Mouse (Mus musculus) left cerebral cortex, adult 11 months (tissue): ENCODE measurements around the gene Ttpal.
"Not testable (repeated sequence)": the region's sequence is repeated elsewhere in the genome, so short reads cannot be mapped to it uniquely, and the experiment has no call there.

ENCODE experiments used
- DNase-seq: peaks from one replicate; pipeline ENCODE4 v3.0.0; 2022; ENCODE audit warnings: low spot score

Gene Ttpal

DNA sequence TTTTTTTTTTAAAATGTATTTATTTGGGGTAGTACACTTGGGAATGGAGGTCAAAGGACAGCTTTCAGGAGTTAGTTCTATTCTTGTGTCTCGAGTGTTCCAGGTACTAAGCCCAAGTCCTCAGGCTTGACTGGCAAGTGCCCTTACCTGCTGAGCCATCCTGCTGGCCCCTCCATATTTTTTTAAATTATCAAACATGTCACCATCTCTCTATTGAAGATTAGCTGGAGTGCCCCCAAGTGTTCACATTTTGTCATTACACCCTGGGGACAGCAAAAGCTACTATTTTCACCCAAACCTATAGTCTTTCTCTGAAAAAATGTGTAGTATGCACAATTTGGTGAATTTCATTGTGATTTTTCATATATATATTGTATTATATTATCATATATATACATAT lies 10.0 kb upstream of the Ttpal start:
- no peak for DNase-seq

DNA sequence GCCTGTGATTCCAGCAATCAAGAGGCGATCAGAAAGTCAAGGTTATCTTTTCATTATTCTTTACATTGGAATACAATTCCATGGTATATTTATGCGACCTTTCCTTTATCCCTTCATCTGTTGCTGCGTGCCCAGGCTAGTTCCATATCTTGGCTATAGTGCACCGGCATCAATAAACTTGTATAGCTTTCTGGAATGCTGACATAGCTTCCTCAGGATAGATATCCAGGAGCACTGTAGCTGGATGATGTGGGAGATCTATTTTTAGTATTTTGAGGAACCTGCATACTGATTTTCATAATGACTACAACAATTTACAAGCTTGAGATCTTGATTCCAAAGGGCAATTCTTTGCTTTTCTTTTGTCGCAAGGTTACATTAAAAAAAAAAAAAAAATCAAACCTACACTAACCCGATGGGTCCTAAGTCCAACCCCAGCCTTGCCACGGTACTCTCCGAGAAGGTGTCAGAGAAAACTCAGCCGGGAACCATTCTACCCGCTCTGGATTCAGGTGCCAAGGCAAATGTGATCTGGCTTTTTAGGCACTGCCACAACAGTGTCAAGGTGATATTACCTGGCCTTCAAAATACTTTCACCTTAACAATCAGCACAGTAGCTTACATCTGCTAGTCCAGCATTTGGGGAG lies 8.4 kb upstream of the Ttpal start:
- DNase-seq = no peak

DNA sequence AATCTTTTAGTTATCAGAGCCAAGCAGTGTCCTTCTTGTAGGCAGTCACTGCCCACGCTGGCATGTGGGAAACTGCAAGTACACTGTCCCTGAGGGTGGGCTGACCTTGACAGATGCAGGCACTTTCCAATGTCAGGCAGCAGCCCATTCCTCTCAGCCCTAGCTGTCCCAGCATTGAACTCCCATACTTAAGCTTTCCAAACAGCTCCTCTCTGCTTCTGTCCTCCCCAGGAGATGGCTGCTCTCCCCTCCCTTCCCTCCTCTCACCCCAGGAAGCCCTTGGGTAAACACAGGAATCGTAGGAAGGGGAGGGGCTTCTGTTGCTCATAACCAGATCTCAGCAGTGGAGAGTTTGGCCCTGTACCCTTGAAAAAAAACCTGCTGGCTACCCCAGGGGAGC lies 7.0 kb upstream of the Ttpal start:
- DNase-seq = no peak

DNA sequence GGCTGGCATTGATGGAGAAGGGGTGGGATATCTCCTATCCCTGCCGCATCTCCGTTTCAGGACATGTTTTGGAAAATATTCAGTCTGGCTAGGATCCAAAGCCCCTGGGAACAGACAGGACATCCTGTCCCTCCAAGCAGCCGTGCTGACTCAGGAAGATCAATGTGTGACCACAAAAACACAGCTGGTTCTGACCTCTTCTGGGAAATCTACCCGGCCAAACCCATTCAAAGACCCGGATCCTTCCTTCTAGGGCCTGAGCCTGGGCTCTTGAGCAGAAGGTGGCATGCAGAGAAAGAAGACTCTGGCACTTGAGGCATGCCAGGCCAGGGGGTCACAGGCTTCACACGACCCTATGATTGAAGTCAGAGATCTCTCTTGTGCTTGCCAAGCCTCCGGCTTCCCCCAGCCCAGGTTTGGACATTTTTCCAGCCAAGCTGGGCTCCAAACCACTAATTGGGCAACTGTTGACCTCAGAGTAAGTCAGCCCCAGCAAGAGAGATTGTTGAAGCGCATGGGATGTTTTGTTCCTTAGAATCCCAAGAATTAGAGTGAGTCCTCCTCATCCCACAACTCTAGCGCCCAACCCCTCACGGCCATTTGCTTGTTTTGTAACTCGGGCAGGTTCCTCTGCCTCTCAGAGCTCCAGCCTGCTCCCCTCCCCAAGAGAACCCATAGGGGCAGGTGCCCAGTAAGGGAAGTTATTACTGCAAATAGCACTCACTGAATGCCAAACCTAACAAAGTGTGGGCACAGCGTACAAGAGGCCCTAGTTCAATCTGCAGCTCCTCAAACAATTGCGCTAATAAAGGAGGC lies 5.8 kb upstream of the Ttpal start:
- DNase-seq = no peak

DNA sequence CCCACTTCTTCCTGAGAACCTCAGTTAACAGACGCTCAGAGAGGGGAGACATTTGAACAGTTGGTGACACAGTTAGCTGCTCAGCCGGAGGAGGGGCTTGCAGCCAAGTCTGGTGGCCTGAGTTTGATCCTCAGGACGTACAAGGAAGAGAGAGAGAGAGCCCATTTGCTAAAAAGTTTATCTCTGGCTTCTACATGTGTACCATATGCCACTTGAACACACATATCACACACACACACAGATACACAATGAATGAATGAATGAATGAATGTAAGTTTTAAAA lies 5.3 kb upstream of the Ttpal start:
- DNase-seq = no peak

DNA sequence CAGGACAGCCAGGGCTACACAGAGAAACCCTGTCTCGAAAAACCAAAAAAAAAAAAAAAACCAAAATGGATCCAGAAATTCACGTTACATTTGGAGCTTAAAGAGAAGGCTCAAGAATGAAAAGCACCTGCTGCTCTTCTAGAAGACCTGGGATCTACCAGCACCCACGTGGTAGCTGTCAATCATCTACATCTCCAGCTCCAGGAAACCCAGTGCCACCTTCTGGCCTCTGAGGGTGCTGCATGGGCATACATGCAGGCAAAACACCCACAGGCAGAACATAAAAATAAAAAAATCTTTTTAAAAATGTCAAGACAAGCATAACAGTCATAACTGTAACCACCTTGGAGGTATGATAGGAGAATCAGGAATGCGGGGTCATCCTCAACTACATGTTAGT lies 4.5 kb upstream of the Ttpal start:
- no peak for DNase-seq

DNA sequence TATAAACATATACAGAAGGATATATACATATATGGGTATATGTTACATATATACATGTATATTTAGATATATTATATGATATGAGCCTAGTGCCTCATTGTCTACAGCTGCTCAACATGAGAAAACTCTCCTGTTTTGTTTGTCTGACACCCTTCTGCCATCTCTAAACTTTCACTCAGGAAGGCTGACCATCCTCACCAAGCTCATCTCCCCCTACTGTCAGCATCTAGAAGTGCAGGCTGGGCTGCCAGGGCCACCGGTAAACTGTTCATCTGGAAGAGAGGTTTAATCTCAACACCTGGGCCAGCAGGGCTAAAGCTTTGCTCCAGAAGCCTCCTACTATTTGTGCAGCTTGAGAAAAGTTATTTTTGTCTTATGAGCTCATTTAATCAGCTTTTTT lies 2.9 kb upstream of the Ttpal start:
- no peak for DNase-seq

DNA sequence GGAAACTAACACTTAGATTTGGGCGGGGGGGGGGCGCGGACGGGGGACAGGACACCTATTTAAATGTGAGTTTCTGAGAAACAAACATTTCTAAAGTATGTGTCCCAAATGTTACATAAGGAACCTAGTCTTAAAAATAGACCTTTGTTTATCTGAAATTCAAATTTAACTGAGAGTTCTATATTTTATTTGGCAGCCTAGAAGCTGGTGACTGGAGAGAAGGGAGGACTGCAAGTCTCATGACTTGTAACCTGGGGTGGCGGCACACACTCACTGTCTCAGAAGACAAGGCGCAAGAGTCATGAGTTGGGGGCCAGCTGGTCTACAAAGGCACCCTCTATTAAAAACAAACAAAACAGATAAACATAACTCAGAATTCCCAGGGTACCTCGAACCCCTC lies 1.0 kb upstream of the Ttpal start:
- DNase-seq = no peak

DNA sequence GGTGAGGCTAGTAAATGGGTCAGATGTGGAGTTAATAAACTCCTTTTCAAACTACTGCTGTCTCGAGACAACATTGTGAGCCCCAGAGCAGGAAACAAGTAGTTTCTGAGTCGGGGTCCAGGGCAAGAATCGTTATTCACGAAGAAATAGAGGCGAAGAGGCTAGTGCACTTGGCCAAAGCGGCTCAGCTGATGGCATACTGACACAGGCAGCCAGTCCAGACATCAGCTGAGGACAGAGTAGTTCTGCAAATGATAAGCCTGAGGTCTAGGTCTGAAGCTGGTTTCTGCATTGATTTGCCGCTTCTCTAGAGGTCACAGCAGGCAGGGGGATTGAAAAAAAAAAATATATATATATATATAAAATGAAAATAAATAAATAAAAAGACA lies 408 bp upstream of the Ttpal start:
- DNase-seq = no peak

DNA sequence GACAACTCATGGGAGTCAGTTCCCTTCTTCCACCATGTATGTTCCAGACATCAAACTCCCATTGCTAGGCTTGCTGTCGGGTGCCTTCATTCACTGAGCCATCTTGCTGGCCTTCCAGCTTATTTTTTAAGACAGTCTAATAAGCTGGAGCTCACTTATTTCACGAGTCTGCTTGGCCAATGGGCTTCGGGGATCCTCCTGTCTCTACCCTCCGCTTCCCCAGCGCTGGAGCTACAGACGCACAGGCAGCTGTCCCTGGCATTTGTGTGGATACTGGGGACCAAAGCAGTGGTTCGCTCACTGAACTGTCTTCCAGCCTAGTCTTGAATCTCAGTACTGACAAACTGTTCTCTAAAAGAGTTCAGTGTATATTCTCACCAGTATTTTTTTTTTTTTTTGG lies 4.0 kb downstream of the Ttpal start:
- no peak for DNase-seq

DNA sequence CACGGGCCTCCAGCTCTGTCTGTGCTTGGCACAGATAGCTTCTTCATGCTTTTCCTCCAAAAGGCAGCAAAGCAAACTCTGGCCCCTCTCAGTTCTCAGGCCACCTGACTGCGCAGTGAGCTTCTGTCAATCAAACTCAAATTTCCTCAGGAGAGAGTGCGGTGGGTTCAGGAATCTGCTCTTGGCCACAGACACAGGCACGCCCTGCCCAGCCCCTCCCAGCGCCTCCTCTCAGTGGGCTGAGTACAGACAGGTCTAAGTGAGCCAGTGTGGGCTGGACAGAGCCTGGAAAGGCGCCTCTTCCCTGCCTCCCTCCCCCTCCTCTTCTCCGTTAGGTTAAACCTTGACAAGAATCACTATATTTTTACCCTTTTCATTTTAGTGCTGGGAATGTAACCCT lies 5.9 kb downstream of the Ttpal start:
- no peak for DNase-seq

DNA sequence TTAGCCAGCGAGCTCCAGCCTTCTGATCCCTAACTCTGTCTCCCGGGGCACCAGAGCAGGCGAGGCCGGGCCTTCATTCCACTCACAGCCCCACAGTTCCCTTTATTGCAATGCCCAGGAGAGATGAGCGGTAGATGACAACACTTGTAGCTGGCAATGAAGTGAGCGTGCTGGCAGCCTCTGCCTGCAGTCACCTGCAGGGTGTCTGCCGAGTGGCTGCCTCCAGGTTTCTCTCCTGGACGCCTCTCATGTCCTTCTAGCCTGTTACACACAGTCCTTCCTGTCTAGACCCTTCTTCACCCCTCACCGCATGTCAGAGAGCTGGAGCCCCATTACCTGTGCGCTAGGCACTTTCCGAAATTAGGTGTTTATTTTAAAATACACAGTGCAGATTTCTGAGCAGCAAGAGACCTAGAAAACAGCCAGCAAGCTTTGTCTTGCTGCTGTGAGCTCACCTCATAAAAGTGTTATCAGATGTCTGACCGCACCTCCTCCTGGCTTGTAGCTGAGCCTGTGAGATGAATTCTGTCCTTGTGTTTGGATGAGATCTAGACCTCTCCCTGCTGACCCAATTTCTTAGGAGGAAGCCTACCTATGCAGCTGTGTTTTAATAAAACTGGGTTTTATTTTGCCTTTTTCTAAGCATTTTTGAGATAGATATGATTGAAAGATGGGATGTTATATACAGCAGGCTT lies 7.3 kb downstream of the Ttpal start:
- DNase-seq = no peak

DNA sequence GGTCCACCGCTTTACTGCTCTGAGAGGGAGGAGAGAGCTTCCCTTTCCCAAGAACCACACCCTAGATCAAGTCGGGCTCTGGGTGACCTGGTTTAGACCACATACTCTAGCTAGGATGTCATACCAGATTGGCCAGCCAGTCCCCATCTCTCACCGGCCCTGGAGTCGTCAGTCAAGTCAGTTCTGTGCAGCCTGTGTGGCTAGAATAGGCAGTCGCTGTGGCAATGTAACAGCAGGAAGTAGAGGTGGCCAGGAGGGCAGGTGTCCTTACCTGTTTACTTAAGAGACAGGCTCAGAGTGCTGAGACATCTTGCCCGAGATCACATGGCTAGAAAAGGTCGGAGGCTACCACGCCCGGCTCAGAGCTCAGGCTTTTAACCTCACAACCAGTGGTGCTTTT lies 9.1 kb downstream of the Ttpal start:
- DNase-seq = no peak

DNA sequence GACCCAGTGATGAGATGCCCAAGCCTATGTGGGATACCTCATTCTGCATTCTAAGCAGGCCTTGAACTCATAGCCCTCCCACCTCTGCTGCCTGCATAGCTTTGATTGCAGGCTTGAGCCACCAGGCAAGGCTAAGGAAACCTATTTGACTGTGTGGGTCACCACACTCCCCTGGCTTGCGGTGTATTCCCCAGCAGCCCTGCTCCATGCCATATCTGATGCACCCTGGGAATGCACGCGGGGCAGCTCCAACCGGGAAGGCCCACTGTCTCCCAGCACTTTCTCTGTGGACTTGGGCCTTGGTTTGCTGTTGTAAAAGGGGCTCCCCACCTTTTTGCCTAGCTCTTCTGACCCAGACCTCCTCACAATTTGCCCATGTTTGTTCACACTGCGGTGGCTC lies 11.1 kb downstream of the Ttpal start:
- no peak for DNase-seq

DNA sequence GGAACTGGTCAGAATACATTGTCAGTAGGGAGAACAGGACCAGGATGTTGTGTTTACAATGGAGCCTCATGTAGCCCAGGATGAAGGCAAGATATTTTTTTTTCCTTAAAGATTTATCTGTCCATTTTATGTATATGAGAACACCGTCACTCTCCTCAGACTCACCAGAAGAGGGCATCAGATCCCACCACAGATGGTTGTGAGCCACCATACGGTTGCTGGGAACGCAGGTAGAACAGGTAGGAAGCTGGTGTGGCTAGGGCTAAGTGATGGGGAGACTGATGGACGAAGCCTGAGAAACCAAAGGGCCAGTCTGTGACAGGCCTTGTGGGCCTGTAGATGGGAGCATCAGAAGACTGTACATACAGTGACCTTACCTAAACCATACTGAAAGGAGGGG lies 11.9 kb downstream of the Ttpal start:
- no peak for DNase-seq

DNA sequence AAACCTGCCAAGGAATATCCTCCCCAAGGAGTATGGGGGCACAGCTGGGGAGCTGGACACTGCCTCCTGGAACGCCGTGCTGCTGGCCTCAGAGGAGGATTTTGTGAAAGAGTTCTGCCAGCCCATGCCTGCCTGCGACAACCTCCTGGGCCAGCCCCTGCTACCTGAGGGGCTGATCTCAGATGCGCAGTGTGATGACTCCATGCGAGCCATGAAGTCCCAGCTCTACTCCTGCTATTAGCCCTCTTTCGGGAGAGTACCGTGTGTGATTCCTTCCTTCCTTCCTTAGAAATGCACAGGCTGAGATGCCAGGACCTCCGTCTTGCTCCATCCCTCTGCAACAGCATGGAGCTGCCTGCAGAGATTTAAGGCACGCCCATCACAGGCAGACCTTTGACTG lies 13.3 kb downstream of the Ttpal start:
- no peak for DNase-seq

DNA sequence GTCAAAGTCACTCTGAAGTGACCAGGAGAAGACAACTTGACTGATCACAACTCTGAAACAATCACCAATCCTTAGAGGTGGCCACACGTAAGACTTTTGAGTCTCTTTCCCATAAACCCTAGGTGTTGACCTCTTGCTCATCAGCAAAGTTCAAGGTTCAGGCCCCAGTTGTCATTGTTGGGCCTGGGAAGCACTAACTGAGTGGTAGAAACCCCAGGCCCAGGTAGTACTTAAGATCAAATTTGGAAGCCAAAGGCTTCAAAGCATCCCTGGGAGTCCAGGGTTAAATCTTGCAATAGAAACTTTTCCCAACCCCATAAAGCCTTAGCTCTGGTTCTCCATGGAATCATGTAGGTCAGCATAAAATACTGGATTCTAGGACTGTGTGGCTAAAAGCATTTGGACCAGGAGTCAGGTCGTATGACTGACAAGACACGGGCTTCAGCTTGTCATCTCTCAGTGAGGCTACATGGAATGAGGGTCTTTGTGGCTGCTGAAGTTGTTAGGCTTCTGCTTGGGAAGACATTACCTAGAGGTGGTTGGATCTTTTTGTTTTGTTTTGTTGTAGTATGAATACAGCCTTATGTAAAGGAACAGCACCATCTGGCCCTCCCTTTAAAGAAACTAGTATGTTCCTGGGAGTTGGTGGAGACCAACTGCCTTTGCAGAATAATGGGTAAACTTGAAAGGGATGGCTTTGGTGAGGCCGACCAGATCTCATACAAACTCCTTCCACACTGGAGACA lies 14.0 kb downstream of the Ttpal start:
- no peak for DNase-seq

DNA sequence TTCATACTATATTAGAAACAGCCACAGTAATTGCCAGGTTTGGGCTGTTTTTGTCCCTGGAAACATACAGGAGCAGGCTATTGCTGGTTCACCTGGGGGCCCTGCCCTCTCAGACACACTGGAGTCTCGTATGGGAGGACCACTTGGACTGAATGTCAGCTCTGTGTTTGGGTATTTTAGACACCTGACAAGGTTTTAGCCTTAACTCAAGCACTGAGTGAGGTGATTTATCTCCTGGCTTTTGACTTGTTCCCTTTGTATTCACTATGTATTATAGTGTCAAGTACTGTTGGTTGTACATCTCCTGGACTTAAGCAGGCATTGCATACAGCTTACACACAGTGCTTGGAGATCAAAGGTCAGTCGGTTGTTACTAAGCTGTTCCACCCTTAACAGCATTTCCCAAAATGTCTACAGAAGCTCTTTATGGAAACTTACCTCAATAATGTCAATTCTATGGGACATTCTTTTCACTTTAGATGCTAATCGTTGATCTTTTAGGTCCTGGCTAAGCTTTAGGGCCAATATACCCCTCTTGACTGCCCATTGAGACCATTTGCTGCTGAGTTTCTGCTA lies 14.6 kb downstream of the Ttpal start:
- DNase-seq = no peak

DNA sequence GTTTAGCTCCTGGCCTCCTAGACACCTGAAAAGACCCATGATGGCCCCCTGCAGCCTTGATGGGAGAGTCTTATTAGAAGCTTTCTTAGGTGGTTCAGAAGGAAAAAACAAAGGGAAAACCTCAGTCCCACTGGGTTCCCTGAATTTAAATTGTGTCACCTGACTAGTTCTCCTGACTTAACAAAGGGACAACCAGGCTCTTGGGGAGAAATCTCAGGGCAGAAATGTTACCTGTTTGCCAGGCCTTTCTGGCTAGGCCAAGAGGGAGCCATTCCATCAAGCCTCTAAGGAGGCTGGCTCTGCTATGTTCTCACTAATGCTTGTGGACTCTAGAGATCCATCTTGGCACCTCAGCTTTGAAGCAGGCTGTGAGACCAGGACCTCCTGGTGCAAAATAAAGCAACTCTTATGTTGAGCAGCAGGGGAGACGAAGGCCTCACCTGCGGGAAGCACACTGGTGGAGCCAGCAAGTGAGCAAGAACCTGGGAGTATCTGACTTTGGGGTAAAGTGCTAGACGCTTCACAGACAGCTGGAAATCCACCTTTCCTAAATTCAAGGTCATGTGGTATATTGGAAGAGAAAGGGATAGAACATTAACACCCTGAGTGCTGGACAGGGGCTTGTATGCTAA lies 15.2 kb downstream of the Ttpal start:
- DNase-seq = no peak

DNA sequence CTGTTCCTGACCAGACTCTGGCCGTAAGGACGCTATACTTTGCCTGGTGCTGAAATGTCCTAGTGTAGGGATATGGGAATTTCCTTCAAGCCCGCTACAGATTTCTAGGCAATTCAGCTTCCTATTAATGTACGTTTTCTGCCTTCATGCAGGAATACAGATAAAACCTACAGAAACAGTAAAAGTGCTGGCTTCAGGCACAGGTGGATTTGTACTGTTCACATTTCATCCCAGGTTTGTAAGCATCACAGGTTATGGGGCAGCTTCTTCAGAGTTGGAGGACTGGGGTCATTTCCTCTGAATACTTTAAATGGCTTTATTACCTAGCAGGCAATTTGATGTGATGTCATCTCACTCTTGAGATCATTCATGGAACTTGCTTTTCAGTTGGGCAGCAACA lies 15.8 kb downstream of the Ttpal start:
- no peak for DNase-seq

DNA sequence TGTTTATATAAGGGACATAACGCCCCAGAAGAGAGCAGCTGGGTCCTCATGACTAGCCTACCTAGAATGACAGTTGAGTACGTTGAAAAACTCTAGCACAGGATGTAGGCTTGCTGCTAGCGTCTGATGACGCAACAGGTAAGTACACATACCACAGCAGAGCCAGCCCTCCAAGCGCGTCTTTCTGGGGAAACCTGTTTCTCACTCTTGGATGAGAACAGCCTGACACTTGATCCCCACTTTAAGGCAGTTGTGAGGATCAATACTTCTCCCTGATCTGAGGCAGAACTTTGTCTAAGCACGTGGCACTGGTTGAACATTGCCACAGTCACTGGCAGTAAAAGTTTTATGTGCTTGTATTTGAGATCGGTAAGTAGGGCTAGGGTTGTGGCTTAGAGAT lies 18.3 kb downstream of the Ttpal start:
- no peak for DNase-seq

DNA sequence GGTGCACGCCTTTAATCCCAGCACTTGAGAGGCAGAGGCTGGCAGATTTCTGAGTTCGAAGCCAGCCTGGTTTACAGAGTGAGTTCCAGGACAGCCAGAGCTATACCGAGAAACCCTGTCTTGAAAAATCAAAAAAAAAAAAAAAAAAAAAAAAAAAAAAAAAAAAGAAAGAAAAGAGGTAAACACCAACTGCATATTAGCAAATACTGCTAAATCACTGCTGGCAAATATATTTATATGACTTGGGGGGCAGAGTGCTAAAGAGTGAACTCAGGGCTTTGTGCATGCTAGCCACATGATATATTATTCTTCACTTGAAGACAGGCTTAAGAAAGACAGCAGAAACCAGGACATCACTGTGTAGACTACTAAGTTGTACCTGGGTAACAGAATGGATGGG lies 19.3 kb downstream of the Ttpal start:
- not testable (repeated sequence) for DNase-seq
